Mouse (Mus musculus) neutrophil, adult 65 days (primary cell): ENCODE data around the gene Vmn2r34. TPM values are rescaled to one million over a fixed set of nuclear protein-coding genes. Genes with fewer than 3 reads are reported as not detected.

Source experiments
- total RNA-seq: library from RNA; stranded (reverse); gene quantifications from 2 replicates; pipeline ENCODE4 v1.2.4, GENCODE M21; 2023

Gene Vmn2r34
- not detected in 2 replicates for total RNA-seq

DNA sequence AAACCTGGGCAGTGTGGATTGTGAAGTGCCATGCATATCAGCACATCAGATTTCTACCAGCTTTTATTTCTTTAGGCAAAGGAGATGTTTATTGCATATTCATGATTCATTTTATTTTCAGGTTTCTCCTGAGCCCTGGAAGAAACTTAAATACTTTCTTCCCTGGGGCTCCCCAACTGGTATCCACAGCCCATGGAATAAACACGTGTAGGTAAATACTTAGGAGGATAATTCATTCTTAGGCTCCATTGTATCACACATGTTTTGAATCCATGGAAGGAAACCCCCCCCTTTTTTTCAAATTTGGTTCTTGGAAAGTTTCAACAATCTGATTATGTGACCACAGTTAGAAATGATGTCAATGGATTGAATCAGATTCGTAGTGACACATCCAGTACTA lies at the start of gene Vmn2r34:
Gene Vmn2r34, minus strand, starts transcription at position 101 of the 400 bp plus-strand sequence.

Other genes starting within 250 kb of the Vmn2r34 start
- not detected in 2 replicates for gene Vmn2r32, start 209.5 kb downstream of the Vmn2r34 start, total RNA-seq
- gene Vmn2r33, start 122.7 kb downstream of the Vmn2r34 start, total RNA-seq = not detected in 2 replicates
- gene Vmn2r35, start 130.4 kb upstream of the Vmn2r34 start, total RNA-seq = not detected in 2 replicates
- gene Vmn2r36, start 213.0 kb upstream of the Vmn2r34 start, total RNA-seq = not detected in 2 replicates